Mouse (Mus musculus) urinary bladder, postnatal 14 days (tissue): ENCODE data around the gene Ahnak2.
"Not testable (repeated sequence)": the region's sequence is repeated elsewhere in the genome, so short reads cannot be mapped to it uniquely, and the experiment has no call there.

Experiments used
- DNase-seq: peaks from one replicate; pipeline ENCODE4 v3.0.0; 2021; ENCODE audit warnings: low spot score

Gene Ahnak2

GRCm38 (mm10) chr12:112821216-112821615 lies 18.8 kb upstream of the Ahnak2 start:
- DNase-seq: no peak

DNA sequence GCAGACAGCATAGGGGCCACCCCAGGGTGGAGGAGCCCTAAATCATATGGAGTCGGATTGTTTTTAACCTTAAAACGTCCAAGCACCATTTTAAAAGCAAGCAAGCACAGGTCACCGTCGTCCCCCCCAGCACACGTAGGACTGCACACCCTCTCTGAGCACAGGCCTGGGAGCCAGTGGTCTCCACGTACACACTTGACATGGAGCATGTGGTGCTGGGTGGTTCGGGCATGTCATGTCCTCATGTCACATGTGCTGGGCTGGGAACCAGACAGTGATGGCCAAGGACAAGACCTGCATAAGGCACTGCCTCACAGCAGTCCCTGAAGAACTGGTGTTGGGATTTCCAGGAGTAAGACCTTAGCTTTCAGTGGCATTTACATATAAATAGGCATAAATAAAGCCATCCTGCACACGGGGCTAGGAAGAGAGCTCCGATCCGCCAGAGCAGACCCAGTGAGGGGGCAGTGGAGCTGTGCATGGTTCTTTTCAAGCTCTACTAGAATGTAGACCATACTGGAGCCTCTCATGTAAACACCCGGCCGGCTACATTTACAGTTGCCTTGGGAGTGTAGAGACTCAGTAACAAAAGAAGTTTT lies 18.0 kb upstream of the Ahnak2 start:
- no peak for DNase-seq

- no peak for DNase-seq
Observed at GRCm38 (mm10) chr12:112819057-112819662, 16.7 kb upstream of the Ahnak2 start.

- not testable (repeated sequence) for DNase-seq
Observed at GRCm38 (mm10) chr12:112816866-112817265, 14.4 kb upstream of the Ahnak2 start.

DNA sequence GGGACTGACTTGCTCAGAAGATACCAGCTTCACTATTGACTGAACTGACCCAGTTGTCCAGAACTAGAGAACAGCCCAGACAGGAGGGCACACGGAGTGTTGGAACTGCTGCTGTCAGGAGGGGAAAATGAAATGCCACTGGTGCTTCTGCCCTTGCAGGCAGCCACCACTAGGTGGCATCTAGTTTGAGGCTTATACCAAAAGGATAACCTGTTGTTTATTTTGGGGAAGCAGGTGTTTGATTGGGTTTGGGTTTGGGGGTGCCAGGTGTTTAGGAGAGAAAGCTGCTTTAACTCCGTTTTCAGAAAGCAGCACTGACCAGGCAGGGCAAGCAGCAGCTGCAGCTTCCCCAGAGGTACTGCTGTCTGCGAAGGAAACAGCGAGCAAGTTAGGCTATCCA lies 13.8 kb upstream of the Ahnak2 start:
- peak; percentile 54 for DNase-seq

DNA sequence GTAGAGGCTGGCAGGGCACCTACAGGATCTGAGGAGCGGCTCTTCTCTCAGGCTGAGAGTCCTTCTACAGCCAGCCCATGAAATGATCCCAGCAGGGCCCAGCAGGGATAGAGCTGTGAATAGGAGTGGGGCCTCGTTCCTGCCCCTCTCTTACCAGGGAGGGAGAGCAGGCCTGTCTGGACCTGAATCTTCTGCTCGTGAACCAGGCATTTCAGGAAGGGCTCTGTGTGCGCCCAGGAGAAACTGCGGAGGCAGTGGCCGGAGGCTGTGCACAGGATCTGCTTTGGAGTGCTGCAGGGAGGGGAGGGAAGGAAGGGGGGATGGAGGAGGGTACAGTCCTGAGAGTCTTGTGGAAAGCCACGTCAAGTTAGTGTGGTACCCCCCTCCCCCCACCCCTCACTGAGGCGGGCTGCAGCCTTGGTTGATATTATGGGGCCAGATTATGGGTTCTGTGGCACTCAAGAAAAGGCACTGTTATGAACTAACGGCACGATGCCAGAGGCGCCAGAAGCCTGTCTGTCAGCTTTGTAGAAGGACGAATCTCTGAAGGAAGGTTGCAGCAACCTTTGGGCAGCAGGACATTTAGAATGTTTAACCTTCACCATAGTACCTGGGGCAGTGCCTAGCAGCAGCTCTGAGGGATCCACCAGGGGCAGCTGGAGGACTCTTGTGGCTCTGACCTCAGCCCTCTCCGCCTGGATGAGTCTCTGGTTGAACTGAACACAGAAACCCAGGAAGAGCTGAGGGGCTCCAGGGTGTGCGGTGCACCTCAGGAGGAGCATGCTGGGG lies 12.4 kb upstream of the Ahnak2 start:
- DNase-seq: no peak

- DNase-seq: no peak
Observed at GRCm38 (mm10) chr12:112813370-112813769, 10.9 kb upstream of the Ahnak2 start.

- no peak for DNase-seq
Observed at GRCm38 (mm10) chr12:112810092-112810885, 7.8 kb upstream of the Ahnak2 start.

GRCm38 (mm10) chr12:112809641-112810040 lies 7.2 kb upstream of the Ahnak2 start:
- no peak for DNase-seq

GRCm38 (mm10) chr12:112808587-112809364 lies 6.3 kb upstream of the Ahnak2 start, which contains the start of gene Clba1:
Gene Clba1, plus strand, starts transcription at chr12:112808937.
- DNase-seq: peak; percentile 92

- DNase-seq: no peak
Observed at GRCm38 (mm10) chr12:112808212-112808586, 5.7 kb upstream of the Ahnak2 start.

DNA sequence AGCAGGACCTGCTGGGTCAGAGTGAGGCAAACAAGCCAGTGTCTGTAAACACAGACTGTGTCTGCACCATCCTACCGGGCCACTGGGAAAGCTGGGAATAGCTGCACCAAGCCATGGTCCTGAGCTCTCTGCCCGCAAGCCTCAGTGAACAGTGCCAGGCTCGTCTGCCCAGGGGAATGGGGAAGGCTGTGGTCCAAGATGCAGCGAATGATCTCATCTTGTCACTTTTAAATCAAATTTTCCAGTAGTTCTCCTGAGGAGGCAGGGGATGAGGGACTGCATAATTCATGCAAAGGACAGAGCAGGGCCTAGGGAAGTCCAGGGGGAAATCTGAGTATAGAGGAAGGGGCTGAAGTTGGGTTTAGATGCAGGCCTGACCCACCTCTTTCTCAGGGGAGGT lies 5.3 kb upstream of the Ahnak2 start:
- DNase-seq: no peak

DNA sequence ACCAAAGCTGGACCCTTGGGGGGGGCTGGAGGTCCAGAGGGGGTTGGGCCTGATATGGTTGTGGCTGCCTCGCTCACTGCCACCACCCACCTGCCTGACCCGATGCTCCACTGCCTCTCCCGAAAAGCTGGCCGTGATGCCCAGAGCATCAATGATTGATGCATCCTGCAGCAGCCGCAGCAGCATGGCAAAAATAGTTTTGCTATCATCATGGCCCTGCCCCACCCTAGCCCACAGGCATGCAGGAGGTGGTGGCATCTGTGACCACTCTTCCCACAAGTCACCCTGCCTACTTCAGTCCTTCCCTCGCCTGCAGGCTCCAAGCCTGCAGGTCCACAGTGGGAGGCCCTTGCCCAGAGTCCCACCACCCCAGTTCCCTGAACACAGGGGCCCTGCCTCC lies 3.6 kb upstream of the Ahnak2 start:
- no peak for DNase-seq

DNA sequence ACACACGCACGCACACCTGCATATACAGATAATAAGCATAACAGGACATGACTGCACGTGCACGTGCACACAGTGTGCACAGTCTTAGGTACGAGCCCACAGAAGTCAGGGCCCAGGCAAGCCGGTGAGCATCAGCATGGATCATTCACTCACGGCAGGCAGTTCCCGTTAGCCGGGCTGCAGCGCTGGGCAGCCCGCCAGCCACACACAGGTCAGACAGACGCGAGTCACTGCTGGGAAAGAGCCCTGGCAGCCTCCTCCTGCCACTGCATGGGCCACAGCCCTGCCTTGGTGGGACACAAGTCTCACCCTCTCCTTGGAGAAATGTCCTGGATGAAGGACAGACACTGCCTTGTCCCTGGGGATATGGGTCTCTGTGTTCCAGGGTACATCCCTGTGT lies 1.6 kb upstream of the Ahnak2 start:
- DNase-seq: no peak

- DNase-seq: no peak
Observed at GRCm38 (mm10) chr12:112802917-112803316, 460 bp upstream of the Ahnak2 start.

GRCm38 (mm10) chr12:112800476-112800875 lies 2.0 kb downstream of the Ahnak2 start:
- peak; percentile 67 for DNase-seq

GRCm38 (mm10) chr12:112799237-112799970 lies 3.1 kb downstream of the Ahnak2 start:
- DNase-seq: no peak

DNA sequence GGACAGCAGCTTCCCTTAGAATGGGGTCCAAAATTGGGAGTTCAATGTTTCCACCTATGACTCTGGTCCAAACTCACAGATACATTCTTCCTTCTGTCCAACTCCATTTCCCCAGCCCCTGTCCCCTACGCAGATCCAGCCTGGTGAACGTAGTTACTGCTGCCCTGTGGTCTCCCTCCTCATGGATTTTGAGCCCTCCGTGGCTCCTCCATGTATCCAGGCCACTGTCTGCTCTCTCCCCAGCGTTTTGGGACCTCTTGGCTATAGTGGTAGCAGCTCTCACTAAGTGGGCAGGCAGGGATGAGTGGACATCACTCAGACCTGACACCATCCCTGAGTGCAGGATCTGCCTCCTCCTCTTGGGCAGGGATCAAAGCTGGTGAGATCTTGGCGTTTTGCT lies 3.7 kb downstream of the Ahnak2 start:
- no peak for DNase-seq

GRCm38 (mm10) chr12:112798332-112798681 lies 4.2 kb downstream of the Ahnak2 start:
- DNase-seq: peak; percentile 46

GRCm38 (mm10) chr12:112797672-112798331 lies 4.7 kb downstream of the Ahnak2 start:
- DNase-seq: peak; percentile 77
